Mouse (Mus musculus): ENCODE results near the gene Dpysl4.

- TF ChIP-seq CTCF (IDR thresholded peaks at IDR 0.05; ENCODE audit: extremely low read depth, insufficient read depth, insufficient read length, insufficient replicate concordance), result no peak
- no peak for TF ChIP-seq POLR2A (IDR thresholded peaks at IDR 0.05; ENCODE audit: low read depth, low read length)
Measured at GRCm38 (mm10) chr7:139080714-139081113, 5.1 kb upstream of the Dpysl4 start.
